In the genomic region with DNA sequence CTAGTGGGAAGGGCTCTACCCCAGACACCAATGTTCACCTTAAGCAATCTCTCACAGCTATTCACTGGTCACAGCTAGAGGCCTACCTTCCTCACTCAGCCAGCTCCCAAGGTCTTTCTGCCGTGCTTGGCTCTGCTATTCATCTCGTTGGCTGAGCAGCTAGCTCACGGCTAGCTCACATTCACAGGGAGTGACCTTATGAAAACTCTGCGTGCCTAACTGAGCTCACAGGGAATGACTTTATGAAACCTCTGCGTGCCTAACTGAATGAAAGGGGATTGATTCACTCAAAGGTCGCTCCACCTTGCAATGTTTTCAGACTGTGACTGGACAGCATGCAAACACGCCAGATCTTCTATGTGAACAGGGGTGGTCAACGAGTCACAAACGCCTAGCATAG, we compare ENCODE assay signal across 20 mouse cellular contexts.
"Had no signal": no experiment of that assay in that cellular context is flagged by ENCODE, and none has a peak within 500 bp of the region (broad histone marks: within the 10 kb centered on the region; RNA-seq: fewer than 3 reads in every experiment).

No protein-coding gene starts in this region.

- H3K4me1 ChIP-seq: limb, embryonic 10.5 days; limb, embryonic 13.5 days; liver, embryonic 15.5 days; neural tube, embryonic 12.5 days; neural tube, embryonic 15.5 days; stomach, embryonic 15.5 days had no signal

- H3K27me3 ChIP-seq: limb, embryonic 13.5 days; liver, embryonic 15.5 days; neural tube, embryonic 12.5 days; neural tube, embryonic 15.5 days; stomach, embryonic 15.5 days had no signal

- H3K36me3 ChIP-seq: neural tube, embryonic 15.5 days had no signal

- DNase-seq: kidney, adult 2 months; layer of hippocampus, adult 9-11 months; liver; lung, adult 2 months; lung, postnatal 14 days; lung, postnatal 4 days; midbrain, embryonic 14.5 days; right cerebral cortex, adult 18-20 months; right cerebral cortex, postnatal 14 days; spleen, adult 18-20 months; thymus, postnatal 25 days had no signal

- H3K4me2 ChIP-seq: limb, embryonic 13.5 days; liver, embryonic 15.5 days; midbrain, embryonic 11.5 days; neural tube, embryonic 12.5 days; neural tube, embryonic 15.5 days; stomach, embryonic 15.5 days had no signal

- H3K27ac ChIP-seq: kidney, postnatal 0 days; layer of hippocampus, adult 2 months; limb, embryonic 10.5 days; limb, embryonic 13.5 days; liver, embryonic 15.5 days; neural tube, embryonic 12.5 days; neural tube, embryonic 15.5 days; stomach, embryonic 15.5 days had no signal

- H3K4me3 ChIP-seq: layer of hippocampus, adult 2 months; limb, embryonic 10.5 days; limb, embryonic 13.5 days; liver, embryonic 15.5 days; neural tube, embryonic 12.5 days; neural tube, embryonic 15.5 days; stomach, embryonic 15.5 days had no signal

- H3K9me3 ChIP-seq: limb, embryonic 10.5 days; limb, embryonic 13.5 days; liver, embryonic 15.5 days; neural tube, embryonic 12.5 days; neural tube, embryonic 15.5 days; stomach, embryonic 15.5 days had no signal

- H3K9ac ChIP-seq: limb, embryonic 13.5 days; liver, embryonic 15.5 days; neural tube, embryonic 12.5 days; neural tube, embryonic 15.5 days; stomach, embryonic 15.5 days had no signal
